Mouse (Mus musculus) megakaryocyte-erythroid progenitor cell, adult 5-6 weeks (primary cell): ENCODE data around the gene Hdac9. TPM values are rescaled to one million over a fixed set of nuclear protein-coding genes. Genes with fewer than 3 reads are reported as not detected.

Source experiments
- ATAC-seq: replicated peaks from 2 replicates; pipeline ENCODE4 v1.8.0; 2016; ENCODE audit warnings: mild to moderate bottlenecking, inconsistent platforms; ENCODE audit not compliant: severe bottlenecking, poor library complexity, low FRiP score, low TSS enrichment
- total RNA-seq, 2 experiments: library from RNA; stranded (forward) in 1 of 2; stranded (reverse) in 1 of 2; fragments of 200-1000, 215-1000 nt in 1 of 2; fragments of >200 nt in 1 of 2; fragmentation: Nextera tagmentation in 1 of 2; gene quantifications; 2 replicates each; pipeline ENCODE4 v1.2.3; 2014 to 2017

Hdac9 gene
- total RNA-seq (2014; fragmentation: Nextera tagmentation) (0.46 and 2.3 TPM in 2 replicates), total RNA-seq (2017) (1.9 and 2.1 TPM in 2 replicates)

GRCm38 (mm10) chr12:34916995-34917394, at the start of gene Hdac9:
Hdac9 (minus strand) TSS chr12:34917095.
- no peak for ATAC-seq

GRCm38 (mm10) chr12:34949066-34949706, 32.3 kb upstream of the Hdac9 start:
- no peak for ATAC-seq

- ATAC-seq: no peak
Observed at GRCm38 (mm10) chr12:34937918-34938317, 21.0 kb upstream of the Hdac9 start.

- no peak for ATAC-seq
Observed at GRCm38 (mm10) chr12:34908008-34908407, 8.9 kb downstream of the Hdac9 start.

GRCm38 (mm10) chr12:34907506-34907850, 9.4 kb downstream of the Hdac9 start:
- ATAC-seq: no peak

- no peak for ATAC-seq
Observed at GRCm38 (mm10) chr12:34906704-34907505, 10.0 kb downstream of the Hdac9 start.

GRCm38 (mm10) chr12:34906376-34906703, 10.6 kb downstream of the Hdac9 start:
- no peak for ATAC-seq

- no peak for ATAC-seq
Observed at GRCm38 (mm10) chr12:34900241-34900640, 16.7 kb downstream of the Hdac9 start.

GRCm38 (mm10) chr12:34894867-34895266, 22.0 kb downstream of the Hdac9 start:
- no peak for ATAC-seq

GRCm38 (mm10) chr12:34888694-34889093, 28.2 kb downstream of the Hdac9 start:
- ATAC-seq: peak; percentile 84

- ATAC-seq: no peak
Observed at GRCm38 (mm10) chr12:34874926-34875325, 42.0 kb downstream of the Hdac9 start.

GRCm38 (mm10) chr12:34871028-34871427, 45.9 kb downstream of the Hdac9 start:
- ATAC-seq: no peak

- ATAC-seq: no peak
Observed at GRCm38 (mm10) chr12:34841196-34841595, 75.7 kb downstream of the Hdac9 start.

- ATAC-seq: no peak
Observed at GRCm38 (mm10) chr12:34837318-34837717, 79.6 kb downstream of the Hdac9 start.

- ATAC-seq: no peak
Observed at GRCm38 (mm10) chr12:34836864-34837263, 80.0 kb downstream of the Hdac9 start.

GRCm38 (mm10) chr12:34836085-34836484, 80.8 kb downstream of the Hdac9 start:
- no peak for ATAC-seq

GRCm38 (mm10) chr12:34835493-34835892, 81.4 kb downstream of the Hdac9 start:
- no peak for ATAC-seq

- no peak for ATAC-seq
Observed at GRCm38 (mm10) chr12:34828684-34829083, 88.2 kb downstream of the Hdac9 start.

- no peak for ATAC-seq
Observed at GRCm38 (mm10) chr12:34826931-34827330, 90.0 kb downstream of the Hdac9 start.

- ATAC-seq: no peak
Observed at GRCm38 (mm10) chr12:34820229-34820628, 96.7 kb downstream of the Hdac9 start.
